Mouse (Mus musculus) thymus, postnatal 4 days (tissue): ENCODE data around the gene M6pr.

Experiments
- DNase-seq: peaks from one replicate; pipeline ENCODE4 v3.0.0; 2021

Gene M6pr

DNA sequence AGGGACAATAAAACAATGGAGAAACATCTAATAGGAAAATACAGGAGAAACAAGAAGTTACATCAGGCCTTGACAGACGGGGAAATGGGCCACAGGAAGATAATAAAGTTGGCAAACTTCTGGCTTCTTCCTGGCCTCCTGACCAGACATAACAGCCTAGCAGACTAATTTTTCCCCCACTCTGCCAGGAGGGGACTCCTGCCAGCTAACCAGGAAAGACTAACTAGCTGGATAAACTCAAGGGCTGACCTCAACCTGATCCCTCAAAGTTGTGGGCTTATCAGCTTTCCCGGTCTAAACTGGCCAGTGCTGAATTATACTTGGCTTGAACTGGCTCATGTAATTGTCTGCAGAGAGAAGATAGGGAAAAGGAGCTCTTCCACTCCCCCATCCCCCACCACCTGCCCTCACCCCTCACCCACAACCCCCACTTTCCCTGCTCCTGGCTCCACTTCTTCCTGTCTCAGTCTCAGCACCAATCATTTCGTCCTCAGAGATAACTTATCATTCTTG, 8.8 kb upstream of the M6pr start:
- DNase-seq, result no peak

GRCm38 (mm10) chr6:122302121-122302520, 6.4 kb upstream of the M6pr start:
- no peak for DNase-seq

DNA sequence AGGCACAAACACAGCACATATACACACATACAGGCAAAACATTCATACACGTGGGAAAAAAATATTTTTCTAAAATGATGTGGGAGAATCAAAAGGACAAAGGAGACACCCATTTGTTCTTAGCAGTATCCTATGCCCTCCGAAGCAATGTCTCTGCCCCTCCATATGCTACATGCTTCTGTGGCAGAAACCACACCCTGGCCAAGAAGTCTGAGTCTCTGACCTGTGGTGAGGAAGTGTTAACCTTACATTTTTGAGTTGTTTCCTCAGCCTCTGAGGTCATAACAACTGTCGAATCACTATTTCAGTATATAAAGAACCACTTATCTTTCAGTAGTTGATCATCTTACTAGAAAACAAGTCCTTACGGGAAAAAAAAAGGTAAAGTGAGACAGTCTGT, 5.9 kb upstream of the M6pr start:
- no peak for DNase-seq

DNA sequence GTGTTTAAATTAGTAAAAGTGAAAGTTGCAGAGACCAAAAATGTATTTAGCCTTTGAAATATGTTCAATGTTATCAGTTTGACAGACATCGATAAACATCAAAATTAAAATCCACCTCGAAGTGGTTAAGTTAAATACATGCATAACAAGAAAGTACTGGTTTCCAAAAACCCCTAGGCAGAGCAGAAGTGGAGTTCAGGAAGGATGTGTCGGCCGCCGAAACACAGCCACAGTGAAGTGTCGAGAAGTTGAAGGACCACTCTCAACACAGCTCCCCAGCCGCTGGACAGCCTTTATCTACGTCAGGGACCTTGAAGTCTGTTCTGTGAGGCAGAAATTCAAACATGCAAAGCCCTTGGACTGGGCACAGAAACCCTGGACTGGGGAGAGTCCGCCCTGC, 5.0 kb upstream of the M6pr start:
- no peak for DNase-seq

DNA sequence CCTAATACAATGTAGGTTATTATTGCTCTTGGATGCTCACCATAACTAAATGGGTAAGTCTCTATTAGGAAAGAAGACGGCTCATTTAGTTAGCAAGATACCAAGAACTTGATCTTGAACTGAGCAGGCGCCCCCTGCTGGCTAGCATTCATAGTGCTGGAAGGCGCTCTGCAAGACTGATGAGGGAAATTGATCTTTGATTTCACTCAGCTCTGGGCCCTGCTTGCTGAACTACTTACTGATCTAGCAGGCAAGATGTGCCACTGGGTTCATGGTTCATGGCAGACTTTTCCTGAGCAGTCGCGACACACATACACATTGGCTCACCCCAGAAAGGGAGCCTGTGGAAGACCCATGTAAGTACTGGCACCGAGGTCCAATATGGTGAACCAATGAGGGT, 4.2 kb upstream of the M6pr start:
- peak; percentile 91 for DNase-seq

- DNase-seq, result no peak
These were observed 3.5 kb upstream of the M6pr start for GRCm38 (mm10) chr6:122304790-122305555.

DNA sequence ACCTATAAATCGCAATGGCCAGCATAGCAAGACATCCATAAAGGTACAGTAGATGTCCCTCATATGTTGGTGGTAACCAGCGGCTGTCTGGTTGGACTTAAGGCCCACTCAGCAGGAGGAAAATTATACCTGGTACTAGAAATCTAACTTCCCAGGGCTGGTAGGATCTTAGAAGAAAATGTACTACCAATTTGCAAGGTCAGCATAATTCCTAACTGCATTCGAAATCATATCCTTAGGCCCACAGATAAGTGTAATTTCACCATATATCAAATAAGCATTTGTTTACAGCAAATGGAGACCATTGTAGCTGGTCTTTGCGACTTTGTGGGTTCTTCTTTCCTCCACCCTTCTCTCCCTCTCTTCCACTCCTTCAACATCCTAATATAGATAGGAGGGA, 1.8 kb upstream of the M6pr start:
- DNase-seq, result no peak

DNA sequence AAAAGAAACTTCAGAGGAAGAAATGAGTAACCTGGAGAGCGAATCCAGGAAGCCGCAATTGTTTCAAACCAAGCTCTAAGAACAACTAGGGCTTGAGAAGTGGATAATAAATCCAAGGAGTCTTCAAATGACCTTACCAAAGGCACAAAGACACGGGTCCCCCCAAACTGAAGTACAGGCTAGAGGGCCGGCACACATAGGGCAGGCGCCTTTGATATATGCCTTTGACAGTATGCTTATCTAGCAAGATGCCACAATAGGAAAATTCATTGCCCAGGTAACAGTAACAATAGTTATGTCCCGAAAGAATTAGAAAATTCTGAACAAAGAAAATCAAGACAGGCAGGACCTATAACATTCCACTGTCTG, 400 bp upstream of the M6pr start:
- DNase-seq, result no peak

DNA sequence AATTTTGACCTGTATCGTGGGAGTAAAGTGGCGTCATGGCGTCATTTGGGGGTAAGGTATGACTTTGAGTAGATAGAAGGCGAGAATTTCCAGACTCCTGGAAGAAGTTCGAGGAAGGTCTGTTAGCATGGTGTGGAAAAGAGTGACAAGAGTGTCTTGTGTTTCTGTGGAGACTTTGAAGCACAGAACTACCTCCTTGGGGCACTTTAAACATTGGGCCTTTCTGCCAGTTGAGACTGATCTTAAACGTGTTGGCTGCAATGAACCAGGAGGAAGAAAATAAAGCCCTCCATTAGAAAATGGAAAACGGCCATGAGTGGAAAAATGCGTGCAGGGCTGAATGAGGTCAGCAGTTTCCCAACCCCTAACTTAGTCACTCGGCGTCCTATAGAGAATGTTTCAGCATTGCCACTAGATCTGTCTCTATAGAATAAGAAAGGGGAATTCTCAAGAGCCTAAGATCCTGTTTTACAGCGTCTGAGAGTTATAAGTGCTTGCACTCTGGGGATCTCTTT, 983 bp downstream of the M6pr start:
- DNase-seq, result no peak

GRCm38 (mm10) chr6:122310187-122310820, 1.8 kb downstream of the M6pr start:
- no peak for DNase-seq

DNA sequence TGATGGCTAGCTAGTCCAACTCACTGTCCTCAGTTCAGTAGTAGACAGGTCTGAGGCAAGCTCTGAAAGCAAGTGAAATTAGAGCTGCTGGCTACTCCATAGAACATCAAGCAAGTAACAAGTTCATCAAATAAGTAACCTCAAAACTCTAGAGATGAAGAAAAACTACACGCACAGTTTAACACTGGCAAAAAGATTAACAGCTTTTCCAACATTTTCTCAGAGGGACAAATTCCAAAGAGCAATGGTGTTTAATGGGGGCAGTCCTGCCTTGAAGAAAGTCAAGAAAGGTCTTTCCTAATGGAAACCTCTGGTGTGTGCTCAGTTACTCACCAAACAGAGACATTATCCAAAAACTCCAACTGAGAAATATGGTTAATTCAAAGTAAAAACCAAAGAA, 10.2 kb downstream of the M6pr start:
- no peak for DNase-seq

DNA sequence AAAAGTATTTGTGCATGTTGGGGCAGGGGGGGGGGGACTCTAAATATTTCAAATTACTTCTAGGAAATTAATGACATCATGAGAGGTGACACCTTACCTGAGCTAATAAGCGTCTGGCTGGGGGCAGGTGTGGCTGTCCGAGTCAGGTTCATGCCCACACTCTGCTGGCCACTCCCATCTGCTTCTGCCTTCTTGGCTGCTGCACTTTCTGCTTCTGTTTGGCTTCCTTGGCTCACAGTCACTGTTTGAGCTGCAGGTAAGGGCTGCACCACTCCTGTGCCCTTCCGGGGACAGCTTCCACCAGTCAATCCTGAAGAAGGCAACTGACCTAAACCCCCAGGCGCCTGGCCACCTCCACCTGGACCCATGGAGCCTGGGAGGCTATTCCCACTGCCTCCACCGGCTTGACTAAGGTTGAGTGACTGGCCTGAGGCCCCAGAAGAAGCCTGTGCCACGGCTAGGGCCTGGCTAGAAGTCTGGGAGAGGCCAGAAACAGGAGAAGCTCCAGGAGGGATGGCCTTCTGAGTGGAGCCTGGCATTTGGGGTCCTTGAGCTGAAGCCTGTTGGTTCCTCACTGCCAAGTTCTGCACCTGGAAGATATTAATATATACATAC, 16.9 kb downstream of the M6pr start:
- no peak for DNase-seq

DNA sequence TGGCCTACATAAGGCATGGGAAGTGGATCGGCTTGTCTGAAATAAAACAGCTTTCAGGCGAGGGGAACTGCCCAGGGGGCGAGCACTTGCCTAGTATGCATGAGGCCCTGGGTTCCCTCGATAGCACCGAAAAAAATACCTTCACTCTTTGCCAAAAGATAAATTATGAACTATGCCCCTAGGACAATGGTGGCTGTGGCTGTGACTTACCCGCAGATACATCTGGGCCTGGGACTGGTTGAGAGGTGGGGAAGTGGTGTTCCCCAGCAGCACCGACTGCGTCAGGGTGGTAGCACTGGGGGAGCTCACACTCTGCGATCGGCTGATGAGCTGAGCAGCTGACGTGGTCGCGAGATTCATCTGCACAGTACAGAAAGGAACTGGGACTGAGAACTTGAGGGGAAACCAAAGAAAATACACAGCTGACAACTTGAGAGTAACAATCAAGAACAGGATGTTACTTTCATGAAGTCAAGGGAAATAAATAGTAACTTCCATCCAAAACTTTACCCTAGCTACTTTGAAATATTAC, 24.6 kb downstream of the M6pr start:
- DNase-seq, result no peak

GRCm38 (mm10) chr6:122334786-122335340, 26.3 kb downstream of the M6pr start:
- no peak for DNase-seq

GRCm38 (mm10) chr6:122337546-122337945, 29.0 kb downstream of the M6pr start:
- DNase-seq, result no peak

GRCm38 (mm10) chr6:122339047-122339647, 30.6 kb downstream of the M6pr start:
- peak; percentile 83 for DNase-seq

DNA sequence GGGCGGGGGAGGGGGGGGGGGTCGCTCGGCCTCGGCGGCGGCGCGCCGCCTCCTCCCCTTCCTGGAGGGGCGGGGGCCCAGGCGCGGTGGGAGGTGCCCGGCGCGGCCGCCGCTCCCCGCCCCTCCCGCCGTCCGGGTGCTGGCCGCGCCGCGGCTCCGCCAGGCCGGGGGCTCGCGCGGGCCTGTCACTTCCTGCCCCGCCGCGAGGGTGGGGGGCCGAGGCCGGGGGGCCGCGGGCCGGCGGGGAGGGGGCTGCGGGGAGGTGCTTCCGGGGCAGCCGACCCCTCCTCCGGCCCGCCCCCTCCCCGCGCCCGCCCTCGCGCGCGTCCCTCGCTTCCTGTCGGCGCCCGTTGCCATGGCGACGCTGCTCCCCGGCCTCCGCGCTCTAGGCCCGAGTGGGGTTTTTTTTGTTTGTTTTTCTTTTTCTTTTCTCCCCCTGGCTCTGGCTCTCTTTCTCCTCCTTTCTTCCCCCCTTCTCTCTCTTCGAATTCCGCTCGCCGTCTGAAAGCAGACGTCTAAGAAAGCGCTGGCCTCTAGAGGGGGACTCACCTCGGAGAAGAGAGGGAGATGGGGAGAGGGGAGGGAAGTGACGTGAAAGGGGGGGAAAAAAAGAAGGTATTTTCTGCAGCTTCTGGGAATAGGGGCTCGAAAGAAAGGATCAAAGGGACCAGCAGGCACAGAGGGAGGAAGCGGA, 31.3 kb downstream of the M6pr start:
- peak; percentile 96 for DNase-seq

- no peak for DNase-seq
These were observed 32.0 kb downstream of the M6pr start, which contains the start of gene Phc1 for GRCm38 (mm10) chr6:122340349-122341000. Phc1 (minus strand) TSS chr6:122340561.

DNA sequence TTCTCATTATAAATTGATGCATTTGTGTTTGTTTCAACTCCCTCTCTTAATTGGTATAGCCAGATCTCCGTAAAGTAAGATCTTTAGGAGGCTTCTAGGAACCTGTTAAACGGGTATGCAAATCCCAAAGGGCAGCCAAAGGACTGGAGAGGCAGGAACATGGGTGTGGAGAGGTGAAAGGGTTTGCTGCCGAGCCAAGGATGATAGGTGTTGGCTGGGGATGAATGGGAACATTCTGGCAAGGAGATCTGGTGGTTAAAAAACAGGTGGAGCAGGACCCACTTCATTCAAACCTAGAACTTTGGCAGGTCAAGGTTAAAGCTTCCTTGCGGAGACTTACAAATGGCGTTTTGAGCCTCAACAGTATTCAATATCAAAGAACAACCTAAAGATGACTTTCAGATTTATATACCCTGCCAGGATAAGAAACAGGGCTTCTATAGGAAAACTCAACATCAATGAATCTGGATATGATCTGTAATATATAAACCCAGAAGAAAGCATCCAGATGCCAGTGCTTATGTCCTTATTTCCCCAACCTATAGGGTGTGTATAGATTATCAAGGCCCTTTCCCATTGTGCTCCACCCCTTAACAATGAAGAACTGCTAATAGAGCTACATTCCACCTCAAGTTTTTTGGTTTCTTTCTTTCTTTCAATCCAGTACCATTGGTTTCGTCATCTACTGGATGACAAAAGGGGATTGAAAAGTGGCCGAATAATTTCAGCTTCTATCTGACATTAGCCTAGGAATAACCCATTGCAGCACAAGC, 32.7 kb downstream of the M6pr start:
- DNase-seq, result no peak

GRCm38 (mm10) chr6:122342125-122342524, 33.6 kb downstream of the M6pr start:
- no peak for DNase-seq

DNA sequence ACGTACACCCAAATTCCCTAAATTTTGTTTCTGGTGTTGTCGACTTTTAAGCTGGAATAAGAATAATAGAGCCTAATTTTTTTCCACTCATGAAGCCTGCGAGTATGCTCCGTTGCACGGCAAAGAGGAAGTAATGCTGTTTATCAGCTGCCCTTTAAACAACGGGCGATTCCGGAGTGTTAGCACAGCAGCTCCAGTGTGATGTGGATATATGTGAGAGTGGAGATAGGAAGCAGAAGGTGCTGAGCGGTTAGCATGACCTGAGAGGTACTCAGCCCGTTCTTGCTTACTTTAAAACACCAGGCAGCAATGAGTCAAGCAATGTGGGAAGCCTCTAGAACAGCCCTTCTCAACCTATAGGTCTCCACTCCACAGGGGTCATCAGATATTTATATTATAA, 35.2 kb downstream of the M6pr start:
- no peak for DNase-seq
